Mouse (Mus musculus) MEL-GATA-1-ER (cell line): ENCODE data around the gene Dtx4.
"Not testable (repeated sequence)": the region's sequence is repeated elsewhere in the genome, so short reads cannot be mapped to it uniquely, and the experiment has no call there.

Source experiments
- DNase-seq: peaks from one replicate; pipeline ENCODE4 v3.0.0-alpha.2; 2012; ENCODE audit warnings: low read depth; ENCODE audit errors: extremely low read depth

The Dtx4 gene

GRCm38 (mm10) chr19:12501370-12502347 is at the start of gene Dtx4:
Gene Dtx4, minus strand, starts transcription at chr19:12501454.
- peak; percentile 84 for DNase-seq

- no peak for DNase-seq
Observed at GRCm38 (mm10) chr19:12550005-12550942, 49.0 kb upstream of the Dtx4 start.

- no peak for DNase-seq
Observed at GRCm38 (mm10) chr19:12549166-12549565, 47.9 kb upstream of the Dtx4 start.

GRCm38 (mm10) chr19:12545440-12545839 is 44.2 kb upstream of the Dtx4 start, which contains the start of gene Fam111a:
Gene Fam111a, plus strand, starts transcription at chr19:12545740.
- DNase-seq = not testable (repeated sequence)

- no peak for DNase-seq
Observed at GRCm38 (mm10) chr19:12541644-12542043, 40.4 kb upstream of the Dtx4 start.

- no peak for DNase-seq
Observed at GRCm38 (mm10) chr19:12540727-12541126, 39.5 kb upstream of the Dtx4 start.

- DNase-seq = no peak
Observed at GRCm38 (mm10) chr19:12539975-12540374, 38.7 kb upstream of the Dtx4 start.

- no peak for DNase-seq
Observed at GRCm38 (mm10) chr19:12537168-12537567, 35.9 kb upstream of the Dtx4 start.

GRCm38 (mm10) chr19:12523377-12523776 is 22.1 kb upstream of the Dtx4 start:
- DNase-seq = no peak

- no peak for DNase-seq
Observed at GRCm38 (mm10) chr19:12518541-12518890, 17.3 kb upstream of the Dtx4 start.

- peak; percentile 56 for DNase-seq
Observed at GRCm38 (mm10) chr19:12517671-12518540, 16.7 kb upstream of the Dtx4 start.

- DNase-seq = no peak
Observed at GRCm38 (mm10) chr19:12514621-12515020, 13.4 kb upstream of the Dtx4 start.

- no peak for DNase-seq
Observed at GRCm38 (mm10) chr19:12502756-12503155, 1.5 kb upstream of the Dtx4 start.

GRCm38 (mm10) chr19:12500881-12501311 is 358 bp downstream of the Dtx4 start:
- DNase-seq = no peak

- no peak for DNase-seq
Observed at GRCm38 (mm10) chr19:12500124-12500523, 1.1 kb downstream of the Dtx4 start.

GRCm38 (mm10) chr19:12499485-12499884 is 1.8 kb downstream of the Dtx4 start:
- DNase-seq = no peak

- no peak for DNase-seq
Observed at GRCm38 (mm10) chr19:12498941-12499340, 2.3 kb downstream of the Dtx4 start.

GRCm38 (mm10) chr19:12498321-12498720 is 2.9 kb downstream of the Dtx4 start:
- DNase-seq = no peak

GRCm38 (mm10) chr19:12497909-12498308 is 3.3 kb downstream of the Dtx4 start:
- DNase-seq = no peak

GRCm38 (mm10) chr19:12496241-12496640 is 5.0 kb downstream of the Dtx4 start:
- DNase-seq = no peak
